Mouse (Mus musculus) neural tube, embryonic 13.5 days (tissue): Measurements from ENCODE around the gene Antxrl. TPM values are rescaled to one million over a fixed set of nuclear protein-coding genes. Genes with fewer than 3 reads are reported as not detected.

Experiments used
- ATAC-seq: fragments of 200-750 bp; cut with Nextera tagmentation; 2 replicates; pipeline ENCODE4 v1.8.0; 2017; ENCODE audit warnings: low read depth, mild to moderate bottlenecking, moderate TSS enrichment, moderate library complexity
- H3K27ac ChIP-seq: fragments of 300-500 bp; sonication (generic); replicated peaks from 2 replicates; pipeline ENCODE4 v1.5.1; 2015; ENCODE audit warnings: moderate library complexity, mild to moderate bottlenecking, inconsistent platforms
- H3K27me3 ChIP-seq: fragments of 300-500 bp; sonication (generic); 2 replicates; pipeline ENCODE4 v1.6.1; 2015; ENCODE audit warnings: mild to moderate bottlenecking, inconsistent platforms
- H3K36me3 ChIP-seq: fragments of 300-500 bp; sonication (generic); 2 replicates; pipeline ENCODE4 v1.6.1; 2015; ENCODE audit warnings: mild to moderate bottlenecking, inconsistent platforms
- H3K4me1 ChIP-seq: fragments of 300-500 bp; sonication (generic); replicated peaks from 2 replicates; pipeline ENCODE4 v1.6.1; 2015; ENCODE audit warnings: inconsistent platforms
- H3K4me2 ChIP-seq: fragments of 300-500 bp; sonication (generic); 2 replicates; pipeline ENCODE4 v1.6.1; 2015; ENCODE audit warnings: inconsistent platforms, mild to moderate bottlenecking, moderate library complexity
- H3K4me3 ChIP-seq: fragments of 300-500 bp; sonication (generic); 2 replicates; pipeline ENCODE4 v1.5.1; 2015; ENCODE audit warnings: mild to moderate bottlenecking, inconsistent platforms
- H3K9ac ChIP-seq: fragments of 300-500 bp; sonication (generic); 2 replicates; pipeline ENCODE4 v1.6.1; 2015; ENCODE audit warnings: moderate library complexity, mild to moderate bottlenecking, inconsistent platforms
- H3K9me3 ChIP-seq: fragments of 300-500 bp; sonication (generic); 2 replicates; pipeline ENCODE4 v1.6.1; 2016; ENCODE audit warnings: inconsistent platforms
- WGBS: fragments of 180-500 bp; shearing (Covaris S2); methylation state at CpG from one replicate; pipeline ENCODE4 v1.1.7; 2015; 5-methylcytosine and 5-hydroxymethylcytosine counted together
- polyA plus RNA-seq: library from polyadenylated mRNA; unstranded; fragments of >200 nt; fragmentation: Nextera tagmentation; extraction: Ambion mirVana; gene quantifications from 2 replicates; pipeline ENCODE4 v1.2.1, GENCODE M21; 2015

The Antxrl gene
- polyA plus RNA-seq, 1 experiment from 2014 or later = not detected

DNA sequence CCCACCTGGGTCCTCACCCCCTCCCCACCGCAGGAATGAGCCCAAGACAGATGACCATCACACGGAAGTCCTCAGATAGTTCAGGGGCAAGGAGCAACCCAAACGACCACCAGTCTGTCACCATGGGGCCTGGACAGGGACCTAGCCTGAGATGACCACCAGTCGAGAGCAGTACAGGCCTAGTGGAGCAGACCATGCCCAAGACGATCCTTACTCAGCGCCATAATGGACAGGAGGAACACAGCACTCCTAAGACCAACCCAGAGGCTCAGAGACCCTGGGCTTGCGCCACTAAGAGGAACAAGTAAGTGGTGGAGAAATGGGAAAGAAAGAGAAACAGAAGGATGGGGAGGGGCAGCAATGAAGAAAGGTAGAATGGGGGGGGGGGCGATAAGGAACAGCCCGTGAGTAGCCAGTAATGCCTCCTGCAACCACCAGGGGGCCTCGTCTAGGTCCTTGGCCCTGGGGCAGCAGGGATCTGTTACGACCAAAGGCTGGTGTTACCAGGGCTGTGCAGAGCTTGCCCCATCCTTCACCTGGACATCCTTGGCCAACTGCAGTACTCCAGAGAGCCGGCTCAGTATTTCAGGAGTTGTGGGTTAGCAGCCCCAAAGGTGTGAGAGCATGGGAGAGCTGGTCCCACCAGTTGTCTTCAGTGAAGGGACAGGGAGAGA is 54.0 kb downstream of the Antxrl start:
- no peaks in the 10 kb centered on the region for H3K27me3 ChIP-seq
- no peaks in the 10 kb centered on the region for H3K9me3 ChIP-seq
- 57% methylated on average over 12 of the region's 12 CpGs for WGBS
- 0 out of 2 replicates have a peak, but pooled peaks cover 4% of the 10 kb centered on the region for H3K4me1 ChIP-seq
- H3K4me3 ChIP-seq = no peak overlapping the region
- no peak for ATAC-seq
- H3K4me2 ChIP-seq = no peak overlapping the region
- no peak overlapping the region for H3K27ac ChIP-seq
- H3K36me3 ChIP-seq = no peaks in the 10 kb centered on the region
- no peak overlapping the region for H3K9ac ChIP-seq

DNA sequence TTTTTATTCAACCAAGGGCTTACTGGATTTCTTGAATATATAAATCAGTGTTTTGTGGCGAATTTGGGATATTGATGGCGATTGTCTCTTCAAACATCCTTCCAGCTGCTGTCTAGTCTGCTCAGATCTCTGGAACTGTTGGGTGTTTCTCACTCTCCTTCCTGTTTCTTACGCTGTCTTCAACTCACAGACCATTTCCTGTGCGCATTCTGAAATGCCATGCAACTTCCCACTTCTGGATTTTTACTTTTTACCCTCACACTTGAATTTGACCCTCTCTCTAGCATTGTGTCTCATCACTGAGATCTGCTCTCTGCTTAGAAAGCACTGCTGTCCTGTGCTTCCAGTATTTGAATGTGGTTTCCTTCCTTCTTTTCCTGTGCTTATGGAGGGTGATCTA is 55.1 kb downstream of the Antxrl start:
- 81% methylated on average over 4 of the region's 4 CpGs for WGBS
- H3K4me3 ChIP-seq = no peak overlapping the region
- H3K9me3 ChIP-seq = no peaks in the 10 kb centered on the region
- no peak overlapping the region for H3K27ac ChIP-seq
- no peak for ATAC-seq
- no peak overlapping the region for H3K9ac ChIP-seq
- H3K4me2 ChIP-seq = no peak overlapping the region
- no peaks in the 10 kb centered on the region for H3K36me3 ChIP-seq
- 0 out of 2 replicates have a peak, but pooled peaks cover 4% of the 10 kb centered on the region for H3K4me1 ChIP-seq
- no peaks in the 10 kb centered on the region for H3K27me3 ChIP-seq

DNA sequence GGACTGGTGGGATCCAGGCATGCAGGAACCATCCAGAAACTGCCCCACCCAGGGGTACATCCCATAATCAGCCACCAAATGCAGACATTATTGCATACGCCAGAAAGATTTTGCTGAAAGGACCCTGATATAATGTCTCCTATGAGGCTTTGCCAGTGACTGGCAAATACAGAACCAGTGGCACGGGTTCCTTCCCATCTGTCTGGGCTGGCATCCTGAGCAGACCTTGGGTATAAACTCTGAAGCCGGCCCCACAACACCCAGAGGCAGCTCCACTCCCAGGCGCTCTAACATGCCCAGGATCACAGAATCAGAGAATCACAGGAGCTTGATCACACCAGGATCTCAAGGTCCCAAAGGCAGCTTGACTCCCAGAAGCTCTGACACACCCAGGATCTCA is 61.8 kb downstream of the Antxrl start:
- 91% methylated on average over 4 of the region's 4 CpGs for WGBS
- H3K4me2 ChIP-seq = no peak overlapping the region

DNA sequence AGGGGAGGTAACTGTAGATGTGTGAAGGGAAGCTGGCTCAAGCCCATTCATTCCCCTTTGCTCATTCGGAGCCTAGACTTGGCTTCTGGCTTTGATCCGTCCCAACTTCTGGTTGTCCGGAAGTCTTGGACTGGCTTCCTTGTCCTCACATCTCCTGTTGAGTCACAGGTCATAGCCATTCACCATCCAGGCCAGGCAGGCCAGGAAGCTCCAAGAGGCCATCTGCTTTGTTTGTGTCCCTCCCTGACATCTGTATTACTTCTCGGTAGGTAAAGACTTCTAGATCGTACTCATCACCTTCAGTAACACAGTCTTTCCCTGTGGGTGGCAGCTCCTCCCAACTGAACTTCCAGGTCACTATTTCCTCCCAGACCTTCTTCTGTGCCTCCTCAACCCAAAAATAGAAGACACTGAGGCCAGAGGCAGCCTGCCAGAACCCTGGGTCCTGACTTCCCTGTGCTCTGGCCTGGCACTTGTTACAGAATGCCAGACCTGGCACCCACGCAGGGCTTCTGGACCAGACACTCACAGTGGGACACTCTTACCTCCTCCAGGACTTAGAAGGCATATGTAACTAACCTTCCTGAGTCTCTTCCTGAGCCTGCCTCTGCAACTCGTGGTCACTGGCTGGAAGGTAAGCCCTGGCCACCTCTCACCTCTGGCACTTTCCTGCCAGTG is 66.7 kb downstream of the Antxrl start:
- Histone ChIP-seq H3K9me3 (no peaks in the 10 kb centered on the region), H3K36me3 (no peaks in the 10 kb centered on the region), H3K27ac (no peak overlapping the region), H3K4me2 (no peak overlapping the region), H3K4me1 (peaks cover 10% of the 10 kb centered on the region), H3K9ac (no peak overlapping the region), H3K27me3 (no peaks in the 10 kb centered on the region), H3K4me3 (no peak overlapping the region)
- no peak for ATAC-seq
- 75% methylated on average over 7 of the region's 7 CpGs for WGBS

More for the DNA sequence above, 61.8 kb downstream of the Antxrl start:
- ATAC-seq = no peak
- Histone ChIP-seq H3K4me1 (no peaks in the 10 kb centered on the region), H3K9me3 (no peaks in the 10 kb centered on the region), H3K27ac (no peak overlapping the region), H3K4me3 (no peak overlapping the region), H3K9ac (no peak overlapping the region), H3K36me3 (no peaks in the 10 kb centered on the region), H3K27me3 (no peaks in the 10 kb centered on the region)

DNA sequence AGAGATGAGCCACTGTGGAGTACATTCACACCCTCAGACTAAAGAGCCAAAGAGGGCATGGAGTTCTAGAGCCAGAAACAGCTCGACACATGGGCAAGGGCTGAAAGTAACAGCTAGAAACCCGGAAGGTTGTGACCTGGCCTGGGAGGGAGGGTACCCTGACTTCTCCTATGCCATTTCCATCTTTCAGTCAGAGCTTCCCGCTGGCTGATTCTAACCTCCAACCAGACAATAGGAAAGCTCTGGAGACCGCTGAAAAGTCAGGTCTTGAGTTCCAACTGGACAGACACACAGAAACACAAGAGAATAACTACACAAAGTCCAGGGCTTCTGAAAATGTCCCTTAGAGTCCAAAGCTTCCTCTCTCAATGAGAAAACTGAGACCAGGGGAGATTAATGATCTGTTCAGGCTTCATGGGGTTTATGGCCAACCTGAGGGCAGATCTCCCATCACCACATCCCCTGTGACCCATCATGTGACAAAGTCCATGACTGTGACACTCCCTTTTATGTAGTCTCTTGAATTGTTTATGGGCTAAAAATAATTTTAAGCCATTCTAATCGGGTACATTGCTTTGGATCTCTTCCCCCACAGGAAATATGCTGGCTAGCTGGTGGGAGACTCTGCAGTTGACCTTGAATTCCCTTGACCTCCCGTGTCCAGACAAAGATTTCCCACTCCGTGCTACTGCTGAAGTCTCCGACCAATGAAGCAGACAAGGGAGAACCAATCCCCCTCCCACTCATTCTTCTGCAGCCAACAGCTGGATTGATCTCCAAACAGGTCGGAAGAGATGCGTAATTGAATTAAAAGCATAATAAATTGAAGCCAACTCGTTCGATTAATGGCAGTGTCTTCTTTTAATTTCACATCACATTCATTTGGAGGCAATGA is 67.8 kb downstream of the Antxrl start:
- Histone ChIP-seq H3K27ac (no peak overlapping the region), H3K4me3 (no peak overlapping the region)
- ATAC-seq = 0 out of 2 replicates have a peak, but pooled peaks have one; percentile 56

DNA sequence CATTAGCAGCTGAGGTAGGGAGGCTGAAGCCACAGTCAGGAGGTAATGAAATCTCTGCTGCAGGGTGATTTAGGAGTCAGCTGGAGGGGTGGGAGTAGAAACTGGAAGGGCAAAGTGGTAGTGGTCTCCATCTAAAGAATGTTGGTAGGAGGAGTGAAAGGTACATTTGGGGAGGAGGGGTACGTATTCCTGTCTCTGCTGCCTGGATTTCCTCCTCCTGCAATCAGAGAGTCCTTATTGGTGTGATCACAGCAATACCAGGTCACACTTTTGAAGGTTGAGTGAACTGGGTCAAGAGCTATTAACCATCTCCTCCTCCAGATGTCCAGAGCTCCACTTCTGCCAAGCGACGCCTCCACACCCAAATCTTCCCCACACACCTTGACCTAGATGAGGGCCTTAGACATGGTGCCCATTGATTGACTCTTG is 68.4 kb downstream of the Antxrl start:
- WGBS = 88% methylated on average over 3 of the region's 3 CpGs
- no peak overlapping the region for H3K9ac ChIP-seq
- H3K9me3 ChIP-seq = no peaks in the 10 kb centered on the region
- H3K4me3 ChIP-seq = no peak overlapping the region
- peaks cover 10% of the 10 kb centered on the region for H3K4me1 ChIP-seq
- no peaks in the 10 kb centered on the region for H3K27me3 ChIP-seq
- H3K27ac ChIP-seq = no peak overlapping the region
- H3K36me3 ChIP-seq = no peaks in the 10 kb centered on the region
- ATAC-seq = 0 out of 2 replicates have a peak, but pooled peaks have one; percentile 8
- no peak overlapping the region for H3K4me2 ChIP-seq

More for the DNA sequence above, 67.8 kb downstream of the Antxrl start:
- Histone ChIP-seq H3K4me1 (peaks cover 10% of the 10 kb centered on the region), H3K9ac (no peak overlapping the region), H3K27me3 (no peaks in the 10 kb centered on the region), H3K4me2 (no peak overlapping the region), H3K36me3 (no peaks in the 10 kb centered on the region), H3K9me3 (no peaks in the 10 kb centered on the region)
- 68% methylated on average over 12 of the region's 12 CpGs for WGBS

DNA sequence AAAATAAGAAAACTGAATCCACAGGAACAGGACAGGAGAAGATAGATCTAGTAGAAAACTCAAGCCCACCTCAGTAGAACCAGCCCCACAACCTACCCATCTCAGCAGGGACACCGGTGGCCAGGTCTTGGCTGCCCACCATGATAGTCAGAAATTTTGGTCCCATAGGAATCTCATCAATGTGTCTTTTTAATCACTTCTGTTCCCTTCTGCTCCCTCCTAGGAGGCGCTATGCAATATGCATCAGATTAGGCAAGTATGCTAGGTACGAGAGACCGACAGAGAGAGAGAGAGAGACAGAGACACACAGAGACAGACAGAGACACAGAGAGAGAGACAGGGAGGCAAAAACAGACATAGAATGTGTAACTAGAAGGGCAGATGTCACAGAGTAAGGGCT is 69.2 kb downstream of the Antxrl start:
- no peak for ATAC-seq
- Histone ChIP-seq H3K27me3 (no peaks in the 10 kb centered on the region), H3K36me3 (no peaks in the 10 kb centered on the region), H3K4me2 (no peak overlapping the region), H3K9ac (no peak overlapping the region), H3K4me1 (peaks cover 10% of the 10 kb centered on the region), H3K9me3 (no peaks in the 10 kb centered on the region), H3K4me3 (no peak overlapping the region), H3K27ac (no peak overlapping the region)
- WGBS = 95% methylated on average over 4 of the region's 4 CpGs

Other genes starting within 250 kb of the Antxrl start
- 9.2 and 9.8 TPM in 2 replicates for gene Gdf10, start 129.1 kb upstream of the Antxrl start, polyA plus RNA-seq
- gene Gdf2, start 111.7 kb upstream of the Antxrl start, polyA plus RNA-seq = not detected in 2 replicates
- gene Rbp3, start 98.7 kb upstream of the Antxrl start, polyA plus RNA-seq = not detected in 2 replicates
- gene Zfp488, start 73.9 kb upstream of the Antxrl start, polyA plus RNA-seq = 0.18 and 0.33 TPM in 2 replicates
- not detected in 2 replicates for gene Gm30083, start 37.5 kb upstream of the Antxrl start, polyA plus RNA-seq
- gene Gm5460, start 35.9 kb upstream of the Antxrl start, polyA plus RNA-seq = not detected in 2 replicates
- gene Anxa8, start 33.3 kb downstream of the Antxrl start, polyA plus RNA-seq = not detected in 2 replicates
- not detected in 2 replicates for gene A630023A22Rik, start 50.0 kb downstream of the Antxrl start, polyA plus RNA-seq
- gene Npy4r, start 99.8 kb downstream of the Antxrl start, polyA plus RNA-seq = 0.11 TPM in 1 of 2 replicates, not detected in the other
- 3.1 and 3.5 TPM in 2 replicates for gene Gprin2, start 148.9 kb downstream of the Antxrl start, polyA plus RNA-seq
- 0.41 and 0.54 TPM in 2 replicates for gene Syt15, start 166.9 kb downstream of the Antxrl start, polyA plus RNA-seq